Mouse (Mus musculus) c-Kit-positive CD71-positive TER-119-positive erythroid progenitor cells, embryonic 14.5 days (primary cell): ENCODE results near the gene Pcgf6.
"Not testable (repeated sequence)": the region's sequence is repeated elsewhere in the genome, so short reads cannot be mapped to it uniquely, and the experiment has no call there.

ENCODE experiments used
- DNase-seq: peaks from one replicate; pipeline ENCODE4 v3.0.0-alpha.2; 2013; ENCODE audit warnings: low spot score

Gene Pcgf6

DNA sequence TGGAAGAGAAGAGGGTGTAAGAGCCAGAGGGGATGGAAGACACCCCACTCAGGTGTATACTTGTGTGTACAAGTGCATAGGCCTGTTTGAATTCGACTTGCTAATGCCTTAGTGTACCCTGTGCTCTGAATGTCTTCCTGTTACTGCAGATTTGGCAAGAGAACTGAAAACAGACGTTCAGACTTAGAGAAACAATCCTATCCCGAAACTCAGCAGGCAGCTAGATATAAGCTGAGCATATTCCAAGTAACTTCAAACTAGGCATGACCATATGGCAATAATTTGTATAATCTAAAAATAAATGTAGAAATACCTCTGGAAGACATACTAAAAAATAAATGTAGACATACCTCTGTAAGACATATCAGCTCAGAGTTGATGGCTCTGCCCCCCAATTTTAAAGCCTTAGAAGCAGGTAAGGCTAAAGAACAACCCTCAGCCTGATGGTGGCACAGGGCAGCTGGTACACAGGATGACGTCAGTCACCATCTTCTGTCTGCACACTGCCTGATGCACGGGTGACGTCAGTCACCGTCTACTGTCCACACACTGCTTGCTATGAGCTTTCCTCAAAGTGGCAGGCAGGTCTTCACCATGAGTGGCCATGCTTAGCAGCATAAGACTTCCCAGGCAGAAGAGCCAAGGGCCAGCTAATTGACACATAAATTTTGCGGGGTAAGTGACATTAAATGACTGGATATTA is 52.4 kb downstream of the Pcgf6 start:
- DNase-seq, result no peak

GRCm38 (mm10) chr19:46996095-46996494 is 54.6 kb downstream of the Pcgf6 start:
- DNase-seq, result no peak

DNA sequence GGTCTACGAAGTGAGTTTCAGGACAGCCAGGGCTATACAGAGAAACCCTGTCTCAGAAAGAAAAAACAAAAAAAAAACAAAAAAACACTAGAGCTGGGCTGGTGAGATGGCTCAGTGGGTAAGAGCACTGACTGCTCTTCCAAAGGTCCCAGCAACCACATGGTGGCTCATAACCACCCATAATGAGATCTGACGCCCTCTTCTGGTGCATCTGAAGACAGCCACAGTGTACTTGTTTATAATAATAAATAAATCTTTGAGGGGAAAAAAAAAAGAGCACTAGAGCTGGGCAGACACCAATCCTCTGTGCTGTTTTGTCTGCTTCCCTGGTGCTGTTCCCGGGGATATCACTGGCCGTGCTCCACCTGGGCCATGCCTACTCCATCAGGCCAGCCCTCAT is 58.4 kb downstream of the Pcgf6 start:
- DNase-seq, result not testable (repeated sequence)

GRCm38 (mm10) chr19:46991145-46991544 is 59.6 kb downstream of the Pcgf6 start:
- DNase-seq, result peak; percentile 92

DNA sequence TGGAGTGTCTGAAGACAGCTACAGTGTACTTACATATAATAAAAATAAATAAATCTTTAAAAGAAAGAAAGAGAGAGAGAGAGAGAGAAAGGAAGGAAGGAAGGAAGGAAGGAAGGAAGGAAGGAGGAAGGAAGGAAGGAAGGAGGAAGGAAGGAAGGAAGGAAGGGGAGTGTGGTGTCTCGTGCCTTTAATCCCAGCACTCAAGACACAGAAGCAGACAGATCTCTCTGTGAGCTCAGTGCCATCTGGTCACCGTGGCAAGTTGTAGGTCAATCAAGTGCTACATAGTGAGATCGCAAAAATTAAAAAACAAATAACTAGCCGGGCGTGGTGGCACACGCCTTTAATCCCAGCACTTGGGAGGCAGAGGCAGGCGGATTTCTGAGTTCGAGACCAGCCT is 60.1 kb downstream of the Pcgf6 start:
- not testable (repeated sequence) for DNase-seq

DNA sequence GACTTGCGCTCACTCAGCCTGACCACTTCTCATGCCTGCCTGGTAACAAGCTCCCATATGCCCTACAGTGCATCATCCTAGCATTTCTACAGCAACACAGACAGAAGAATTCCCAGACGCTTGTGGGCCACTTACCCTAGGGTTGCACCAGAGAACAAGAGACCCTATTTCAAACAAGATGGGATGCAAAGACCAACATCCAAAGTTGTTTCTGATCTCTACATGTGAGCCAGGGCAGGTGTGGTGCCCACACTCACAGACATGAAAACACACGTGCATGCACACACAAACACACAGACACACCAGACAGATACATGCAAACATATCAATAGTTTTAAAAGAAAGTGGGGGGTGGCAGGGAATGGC is 60.6 kb downstream of the Pcgf6 start:
- DNase-seq, result no peak

DNA sequence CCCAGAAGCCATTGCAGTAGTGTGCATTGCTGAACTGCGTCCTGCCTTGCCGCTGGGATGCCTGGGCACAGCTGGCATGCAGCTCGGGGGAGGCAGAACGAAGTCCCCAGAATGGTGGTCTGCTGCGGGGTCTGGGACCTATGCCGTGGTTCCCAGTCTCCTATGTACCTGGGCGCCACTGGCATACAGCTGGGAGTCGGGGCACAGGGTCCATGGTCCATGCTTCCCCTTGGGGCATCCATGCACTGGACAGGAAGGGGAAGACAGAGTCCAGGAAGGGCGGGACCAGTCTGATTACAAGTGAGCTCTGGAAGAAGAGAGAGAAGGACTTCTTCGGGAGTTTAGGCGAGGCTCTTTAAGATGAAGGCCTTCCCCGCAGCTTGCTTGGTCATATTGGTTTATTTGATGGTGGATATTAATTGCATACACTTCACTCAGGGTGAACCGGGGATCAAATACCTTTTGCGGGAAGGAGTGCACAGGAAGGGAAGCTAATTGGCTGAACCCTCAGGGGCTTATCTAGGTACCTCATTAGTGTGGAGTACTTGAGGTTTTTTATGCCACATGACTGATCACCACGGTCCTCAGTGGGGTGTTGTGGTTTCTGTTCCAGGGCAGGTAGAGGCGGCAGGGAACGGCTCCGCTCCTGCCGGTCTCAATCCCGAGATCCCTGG is 61.1 kb downstream of the Pcgf6 start:
- DNase-seq, result no peak

- peak; percentile 82 for DNase-seq
Measured at GRCm38 (mm10) chr19:46988231-46989087, 62.2 kb downstream of the Pcgf6 start.

DNA sequence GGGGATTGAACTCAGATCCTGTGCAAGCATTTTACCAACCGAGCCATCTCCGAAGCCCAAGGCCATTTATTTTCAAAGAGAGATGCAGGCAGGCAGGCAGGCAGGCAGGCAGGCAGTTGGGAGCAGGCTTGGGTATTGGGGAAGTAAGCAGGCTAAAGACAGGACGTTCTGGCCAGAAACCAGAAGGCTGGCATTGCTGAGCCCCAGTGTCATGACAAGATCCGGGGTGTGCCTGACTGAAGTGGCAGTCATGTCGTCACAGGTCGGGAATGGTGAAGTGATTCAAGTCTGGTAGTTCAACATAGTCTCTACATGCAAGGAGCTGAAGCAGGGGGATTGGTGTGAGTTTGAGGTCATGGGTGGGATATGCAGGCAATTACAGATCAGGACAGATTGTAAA is 63.1 kb downstream of the Pcgf6 start:
- no peak for DNase-seq

DNA sequence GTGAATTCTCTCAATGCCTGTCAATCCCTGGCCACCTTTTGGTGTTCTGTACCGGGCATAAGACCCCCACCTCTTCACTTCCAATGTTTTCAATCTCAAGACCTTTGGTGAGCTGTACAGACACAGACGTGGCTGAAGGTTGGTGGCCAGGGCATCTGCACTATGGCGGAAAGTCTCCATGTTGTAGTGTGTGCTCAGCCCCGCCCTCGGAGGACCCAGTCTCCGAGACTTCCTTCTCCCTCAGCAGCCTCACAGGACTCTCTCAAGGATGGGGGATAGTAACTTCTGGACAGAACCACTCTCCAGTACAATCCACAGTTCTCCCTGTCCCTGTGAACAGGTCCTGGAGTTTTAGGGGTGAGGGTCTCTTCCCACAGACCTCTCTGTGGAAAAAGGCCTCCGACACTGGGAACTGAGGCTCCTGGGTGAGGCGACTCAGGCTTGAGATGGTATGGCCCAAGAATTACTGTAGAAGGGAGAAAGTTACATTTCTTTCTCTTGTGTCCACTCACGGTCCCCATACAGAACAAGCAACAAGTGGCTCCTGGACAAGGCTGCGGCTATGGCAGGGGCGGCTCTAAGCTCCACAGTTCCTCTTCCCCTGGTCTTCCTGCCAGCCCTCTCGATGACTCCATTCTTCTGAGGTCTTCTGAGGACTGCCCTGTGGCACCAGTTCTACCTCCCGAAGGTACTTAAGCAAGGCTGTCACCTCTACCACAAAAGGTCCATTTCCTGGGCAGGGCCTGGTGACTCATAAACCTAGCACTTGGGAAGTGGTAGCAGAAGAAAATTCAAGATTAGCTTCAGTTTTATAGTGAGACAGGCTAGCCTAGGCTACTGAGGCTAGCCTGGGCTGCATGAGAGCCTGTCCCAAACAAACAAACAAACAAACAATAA is 65.7 kb downstream of the Pcgf6 start:
- no peak for DNase-seq

- peak; percentile 80 for DNase-seq
Measured at GRCm38 (mm10) chr19:46983966-46984380, 66.7 kb downstream of the Pcgf6 start.
